Mouse (Mus musculus) small intestine, adult 2 months (tissue): ENCODE measurements around the gene Atp6v1b1.

Experiments
- CTCF ChIP-seq: fragments of 200-500 bp; IDR thresholded peaks from 2 replicates; pipeline ENCODE4 v1.5.1; 2012; ENCODE audit warnings: low read depth, mild to moderate bottlenecking, control low read depth, inconsistent platforms, low read length, moderate library complexity, mixed read lengths; ENCODE audit not compliant: insufficient replicate concordance, insufficient read length; ENCODE audit errors: extremely low read depth
- POLR2A ChIP-seq: fragments of 200-500 bp; IDR thresholded peaks from 2 replicates; pipeline ENCODE4 v1.6.1; 2012; ENCODE audit warnings: low read depth, mild to moderate bottlenecking, control low read depth, inconsistent platforms, low read length, moderate library complexity

GRCm38 (mm10) chr6:83762344-83762743, 19.6 kb downstream of the Atp6v1b1 start, which contains the start of gene Ankrd53:
- TF ChIP-seq POLR2A (no peak), CTCF (no peak)
